ENCODE assay signal across 15 mouse cellular contexts in genomic region chr2:158772808-158773207, GRCm38 (mm10).
"Had no signal": no experiment of that assay in that cellular context is flagged by ENCODE, and none has a peak within 500 bp of the region (broad histone marks: within the 10 kb centered on the region; RNA-seq: fewer than 3 reads in every experiment).

No protein-coding gene starts in this region.

- DNase-seq: kidney, adult 9 months; kidney, postnatal 36 days; layer of hippocampus, adult 9-11 months; layer of hippocampus, postnatal 36 days; liver; lung, postnatal 36 days; right cerebral cortex, postnatal 14 days; thymus, adult 2 months; thymus, postnatal 25 days had no signal

- H3K36me3 ChIP-seq: midbrain, embryonic 13.5 days had no signal

- H3K9ac ChIP-seq: limb, embryonic 12.5 days; midbrain, embryonic 13.5 days; stomach, embryonic 15.5 days had no signal

- ATAC-seq: intestine, postnatal 0 days; midbrain, embryonic 13.5 days had no signal

- H3K27ac ChIP-seq: kidney, postnatal 0 days; limb, embryonic 12.5 days; midbrain, embryonic 13.5 days; stomach, embryonic 15.5 days had no signal

- H3K4me2 ChIP-seq: limb, embryonic 12.5 days; midbrain, embryonic 13.5 days; stomach, embryonic 15.5 days had no signal

- H3K4me3 ChIP-seq: limb, embryonic 12.5 days; megakaryocyte, embryonic 14.5 days; midbrain, embryonic 13.5 days; stomach, embryonic 15.5 days had no signal

- H3K27me3 ChIP-seq: limb, embryonic 12.5 days; megakaryocyte, embryonic 14.5 days; midbrain, embryonic 13.5 days; stomach, embryonic 15.5 days had no signal

- H3K9me3 ChIP-seq: limb, embryonic 12.5 days; megakaryocyte, embryonic 14.5 days; midbrain, embryonic 13.5 days; stomach, embryonic 15.5 days had no signal
